Mouse (Mus musculus): ENCODE data around the gene Nup85. TPM values are rescaled to one million over a fixed set of nuclear protein-coding genes. Genes with fewer than 3 reads are reported as not detected.

The Nup85 gene
- polyA plus RNA-seq, 1 experiment: 42.6 TPM

GRCm38 (mm10) chr11:115606733-115607132 lies 42.5 kb downstream of the Nup85 start:
- H3K4me1 ChIP-seq (ENCODE audit: control insufficient read depth, insufficient read depth, low read length): peaks cover 4% of the 10 kb centered on the region
- no peak overlapping the region for H3K27ac ChIP-seq (ENCODE audit: control insufficient read depth, insufficient read depth, low read depth, low read length)
- no peak overlapping the region for H3K4me3 ChIP-seq (ENCODE audit: control insufficient read depth, low read depth, low read length)
- TF ChIP-seq POLR2A (IDR thresholded peaks at IDR 0.05; ENCODE audit: control insufficient read depth, low read depth, low read length) (no peak), CTCF (IDR thresholded peaks at IDR 0.05; ENCODE audit: control insufficient read depth, insufficient read depth, insufficient replicate concordance, low read depth, low read length) (no peak)
- H3K27me3 ChIP-seq (ENCODE audit: control insufficient read depth, insufficient read depth, low read length): no peaks in the 10 kb centered on the region
- H3K36me3 ChIP-seq (ENCODE audit: control insufficient read depth, insufficient read depth, low read length): peaks cover 3% of the 10 kb centered on the region

GRCm38 (mm10) chr11:115608421-115609399 lies 44.5 kb downstream of the Nup85 start:
- no peak overlapping the region for H3K27ac ChIP-seq (ENCODE audit: control insufficient read depth, insufficient read depth, low read depth, low read length)
- H3K4me1 ChIP-seq (ENCODE audit: control insufficient read depth, insufficient read depth, low read length): peaks cover 8% of the 10 kb centered on the region
- H3K4me3 ChIP-seq (ENCODE audit: control insufficient read depth, low read depth, low read length): no peak overlapping the region
- H3K27me3 ChIP-seq (ENCODE audit: control insufficient read depth, insufficient read depth, low read length): no peaks in the 10 kb centered on the region
- peaks cover 4% of the 10 kb centered on the region for H3K36me3 ChIP-seq (ENCODE audit: control insufficient read depth, insufficient read depth, low read length)
- no peak for TF ChIP-seq CTCF (IDR thresholded peaks at IDR 0.05; ENCODE audit: control insufficient read depth, insufficient read depth, insufficient replicate concordance, low read depth, low read length)
- TF ChIP-seq POLR2A (IDR thresholded peaks at IDR 0.05; ENCODE audit: control insufficient read depth, low read depth, low read length): no peak; the same call in 1 of the 2 replicates

GRCm38 (mm10) chr11:115609576-115609975 lies 45.3 kb downstream of the Nup85 start:
- Histone ChIP-seq H3K27me3 (ENCODE audit: control insufficient read depth, insufficient read depth, low read length) (no peaks in the 10 kb centered on the region), H3K4me1 (ENCODE audit: control insufficient read depth, insufficient read depth, low read length) (peaks cover 8% of the 10 kb centered on the region), H3K27ac (ENCODE audit: control insufficient read depth, insufficient read depth, low read depth, low read length) (no peak overlapping the region), H3K36me3 (ENCODE audit: control insufficient read depth, insufficient read depth, low read length) (peaks cover 4% of the 10 kb centered on the region), H3K4me3 (ENCODE audit: control insufficient read depth, low read depth, low read length) (no peak overlapping the region)
- TF ChIP-seq POLR2A (IDR thresholded peaks at IDR 0.05; ENCODE audit: control insufficient read depth, low read depth, low read length): no peak
- no peak for TF ChIP-seq CTCF (IDR thresholded peaks at IDR 0.05; ENCODE audit: control insufficient read depth, insufficient read depth, insufficient replicate concordance, low read depth, low read length)

GRCm38 (mm10) chr11:115611173-115611572 lies 46.9 kb downstream of the Nup85 start:
- Histone ChIP-seq H3K27ac (ENCODE audit: control insufficient read depth, insufficient read depth, low read depth, low read length) (peak overlapping the region; percentile 99; the same call in 1 of the 2 replicates), H3K36me3 (ENCODE audit: control insufficient read depth, insufficient read depth, low read length) (peaks cover 4% of the 10 kb centered on the region), H3K27me3 (ENCODE audit: control insufficient read depth, insufficient read depth, low read length) (no peaks in the 10 kb centered on the region), H3K4me1 (ENCODE audit: control insufficient read depth, insufficient read depth, low read length) (peaks cover 8% of the 10 kb centered on the region), H3K4me3 (ENCODE audit: control insufficient read depth, low read depth, low read length) (peak overlapping the region; percentile 93)
- TF ChIP-seq CTCF (IDR thresholded peaks at IDR 0.05; ENCODE audit: control insufficient read depth, insufficient read depth, insufficient replicate concordance, low read depth, low read length): no peak
- 0 out of 2 replicates have a peak, but pooled peaks have one; percentile 13 for TF ChIP-seq POLR2A (IDR thresholded peaks at IDR 0.05; ENCODE audit: control insufficient read depth, low read depth, low read length)

- peak overlapping the region; percentile 93 for H3K4me3 ChIP-seq (ENCODE audit: control insufficient read depth, low read depth, low read length)
- H3K4me1 ChIP-seq (ENCODE audit: control insufficient read depth, insufficient read depth, low read length): peaks cover 8% of the 10 kb centered on the region
- no peaks in the 10 kb centered on the region for H3K27me3 ChIP-seq (ENCODE audit: control insufficient read depth, insufficient read depth, low read length)
- peak overlapping the region; percentile 99 for H3K27ac ChIP-seq (ENCODE audit: control insufficient read depth, insufficient read depth, low read depth, low read length)
- H3K36me3 ChIP-seq (ENCODE audit: control insufficient read depth, insufficient read depth, low read length): peaks cover 3% of the 10 kb centered on the region
- TF ChIP-seq POLR2A (IDR thresholded peaks at IDR 0.05; ENCODE audit: control insufficient read depth, low read depth, low read length) (no peak), CTCF (IDR thresholded peaks at IDR 0.05; ENCODE audit: control insufficient read depth, insufficient read depth, insufficient replicate concordance, low read depth, low read length) (no peak)
These were observed 47.8 kb downstream of the Nup85 start for GRCm38 (mm10) chr11:115612059-115612409.

GRCm38 (mm10) chr11:115612410-115613137 lies 48.3 kb downstream of the Nup85 start, which contains the start of gene Mif4gd:
Mif4gd (minus strand) TSS chr11:115612969.
- peak within 1 kb of the TSS; percentile 99 for H3K27ac ChIP-seq (ENCODE audit: control insufficient read depth, insufficient read depth, low read depth, low read length)
- no peaks in the 10 kb centered on the region for H3K27me3 ChIP-seq (ENCODE audit: control insufficient read depth, insufficient read depth, low read length)
- peaks cover 8% of the 10 kb centered on the region for H3K4me1 ChIP-seq (ENCODE audit: control insufficient read depth, insufficient read depth, low read length)
- peak within 1 kb of the TSS; percentile 93 for H3K4me3 ChIP-seq (ENCODE audit: control insufficient read depth, low read depth, low read length)
- H3K36me3 ChIP-seq (ENCODE audit: control insufficient read depth, insufficient read depth, low read length): peaks cover 3% of the 10 kb centered on the region
- TF ChIP-seq CTCF (IDR thresholded peaks at IDR 0.05; ENCODE audit: control insufficient read depth, insufficient read depth, insufficient replicate concordance, low read depth, low read length): peak; percentile 57
- peak; percentile 71 for TF ChIP-seq POLR2A (IDR thresholded peaks at IDR 0.05; ENCODE audit: control insufficient read depth, low read depth, low read length)

Measured in testis, adult 2 months (tissue).